Mouse (Mus musculus): ENCODE data around the gene Ube2e1. TPM values are rescaled to one million over a fixed set of nuclear protein-coding genes. Genes with fewer than 3 reads are reported as not detected.

Ube2e1 gene
- total RNA-seq (2017): 27.6 and 44.5 TPM in 2 replicates

DNA sequence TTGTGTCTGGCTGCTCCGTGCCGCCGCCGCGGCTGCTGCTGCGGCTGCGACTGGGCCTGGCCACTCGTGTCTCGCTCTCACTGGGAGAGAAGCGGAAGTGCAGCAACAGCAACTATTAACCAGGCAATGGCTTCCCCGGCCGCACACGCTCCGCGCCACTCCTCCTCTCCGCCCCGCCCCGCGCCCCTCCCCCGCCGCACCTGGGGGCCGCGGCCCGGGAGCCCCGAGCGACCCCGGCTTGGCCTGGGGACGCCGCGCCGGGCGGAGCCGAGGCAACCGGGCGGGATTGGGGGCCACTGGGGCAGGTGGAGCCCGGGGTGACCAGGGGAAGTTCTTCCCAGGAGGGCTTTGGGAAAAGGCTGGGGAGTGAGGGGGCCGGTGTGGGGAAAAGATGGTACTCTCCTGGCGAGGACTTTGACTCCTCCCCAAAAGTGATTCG, at the start of gene Ube2e1:
Gene Ube2e1 (minus strand): TSS at position 167 of the 439 bp plus-strand sequence.
- peak; percentile 95 for ATAC-seq (ENCODE audit: extremely low read depth, insufficient number of reproducible peaks, low FRiP score, poor library complexity, severe bottlenecking)

DNA sequence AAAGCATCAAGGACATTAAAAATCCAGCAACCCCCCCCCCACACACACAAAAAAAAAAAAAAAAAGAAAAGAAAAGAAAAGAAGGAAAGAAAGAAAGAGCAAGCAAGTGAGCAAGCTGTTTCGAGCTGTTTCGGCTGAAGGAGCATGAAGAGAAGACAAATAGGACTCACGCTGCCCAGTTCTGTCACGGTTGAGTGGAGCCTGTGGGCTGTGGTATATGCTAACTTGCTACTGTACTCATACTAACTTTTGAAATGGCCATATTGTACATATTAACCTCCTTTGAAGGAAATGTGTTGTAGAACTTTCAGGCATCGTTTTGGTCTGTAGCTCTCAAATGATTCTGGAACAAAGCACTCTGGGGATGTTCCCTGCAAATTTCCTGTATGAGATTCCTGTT, 48.2 kb upstream of the Ube2e1 start:
- ATAC-seq (ENCODE audit: extremely low read depth, insufficient number of reproducible peaks, low FRiP score, poor library complexity, severe bottlenecking): no peak

DNA sequence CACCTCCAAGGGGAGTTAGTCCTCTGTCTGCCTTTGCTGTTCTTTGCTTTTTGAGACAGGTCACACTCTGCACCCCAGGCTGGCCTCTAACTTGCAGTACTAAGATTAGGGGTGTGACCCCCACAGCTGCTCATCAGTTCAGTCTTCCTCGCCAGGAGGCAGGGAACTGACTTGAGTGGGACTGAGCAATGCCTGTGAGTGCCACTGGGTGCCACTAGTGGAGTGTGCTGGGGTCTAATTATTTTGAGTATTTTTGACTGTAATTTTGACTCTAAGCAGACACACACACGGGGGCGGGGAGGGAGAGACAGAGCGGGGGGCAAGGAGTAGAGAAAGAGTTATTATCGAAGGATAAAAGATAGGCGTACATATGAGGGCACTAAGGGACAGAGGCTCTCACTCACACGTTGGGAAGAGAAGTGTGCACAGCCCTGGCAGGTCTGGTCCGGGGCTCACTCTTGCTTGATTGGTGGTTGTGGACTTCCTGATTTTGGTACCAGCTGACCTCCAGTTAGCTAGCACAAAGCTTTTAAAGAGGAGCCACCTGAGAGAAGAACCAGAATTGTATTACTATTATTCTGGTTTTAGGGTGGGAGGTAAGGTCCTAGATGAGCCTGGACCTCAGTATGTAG, 46.4 kb upstream of the Ube2e1 start:
- ATAC-seq (ENCODE audit: extremely low read depth, insufficient number of reproducible peaks, low FRiP score, poor library complexity, severe bottlenecking): no peak

DNA sequence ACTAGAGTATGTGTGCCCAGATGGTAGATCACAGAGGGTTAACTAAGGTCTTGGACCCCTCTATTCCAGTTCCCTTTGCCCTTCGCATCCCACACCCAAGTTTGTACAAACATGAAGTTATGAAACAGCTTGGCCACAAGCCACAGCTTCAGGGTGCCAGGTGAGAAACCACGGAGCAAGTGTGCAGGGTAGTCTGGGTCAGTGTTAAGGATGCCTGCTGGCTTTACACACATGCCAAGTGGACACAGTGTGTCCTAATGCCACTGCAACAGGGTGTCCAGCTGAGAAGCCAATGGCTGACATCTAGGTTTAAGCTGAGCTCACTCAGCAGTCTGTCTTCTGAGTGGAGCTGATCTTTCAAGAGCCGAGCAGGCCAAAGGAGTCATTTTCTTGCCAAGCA, 44.5 kb upstream of the Ube2e1 start:
- ATAC-seq (ENCODE audit: extremely low read depth, insufficient number of reproducible peaks, low FRiP score, poor library complexity, severe bottlenecking): no peak

DNA sequence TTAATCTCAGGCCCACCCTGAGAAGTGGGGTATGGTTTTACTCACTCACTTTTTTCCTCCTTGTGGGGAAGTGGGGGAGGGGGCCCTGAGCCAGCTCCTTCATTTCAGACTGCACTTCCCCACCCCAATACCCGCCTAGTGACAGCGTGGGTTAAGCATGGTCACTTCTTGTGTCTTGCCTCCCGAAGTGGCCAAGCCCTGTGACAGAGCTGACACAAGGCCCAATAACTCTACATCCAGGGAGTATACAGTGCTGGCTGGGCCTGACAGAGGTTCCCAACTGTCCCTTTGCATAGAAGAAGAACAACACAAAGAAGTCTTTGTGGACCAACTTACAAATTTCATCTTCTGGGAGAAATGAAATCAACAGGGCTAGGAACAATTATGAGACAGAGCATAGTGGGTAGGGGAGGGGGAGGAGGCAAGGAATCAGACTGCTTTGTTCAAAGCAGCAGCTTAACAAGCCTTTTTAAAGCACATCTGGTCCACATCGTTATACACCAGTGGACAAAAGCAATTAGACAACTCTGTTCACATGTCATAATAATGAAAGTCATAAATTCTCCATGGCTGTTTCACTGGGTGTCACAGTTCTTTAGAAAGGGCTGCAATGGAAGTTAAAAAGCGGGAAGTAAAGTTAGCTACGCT, 42.2 kb upstream of the Ube2e1 start:
- no peak for ATAC-seq (ENCODE audit: extremely low read depth, insufficient number of reproducible peaks, low FRiP score, poor library complexity, severe bottlenecking)

DNA sequence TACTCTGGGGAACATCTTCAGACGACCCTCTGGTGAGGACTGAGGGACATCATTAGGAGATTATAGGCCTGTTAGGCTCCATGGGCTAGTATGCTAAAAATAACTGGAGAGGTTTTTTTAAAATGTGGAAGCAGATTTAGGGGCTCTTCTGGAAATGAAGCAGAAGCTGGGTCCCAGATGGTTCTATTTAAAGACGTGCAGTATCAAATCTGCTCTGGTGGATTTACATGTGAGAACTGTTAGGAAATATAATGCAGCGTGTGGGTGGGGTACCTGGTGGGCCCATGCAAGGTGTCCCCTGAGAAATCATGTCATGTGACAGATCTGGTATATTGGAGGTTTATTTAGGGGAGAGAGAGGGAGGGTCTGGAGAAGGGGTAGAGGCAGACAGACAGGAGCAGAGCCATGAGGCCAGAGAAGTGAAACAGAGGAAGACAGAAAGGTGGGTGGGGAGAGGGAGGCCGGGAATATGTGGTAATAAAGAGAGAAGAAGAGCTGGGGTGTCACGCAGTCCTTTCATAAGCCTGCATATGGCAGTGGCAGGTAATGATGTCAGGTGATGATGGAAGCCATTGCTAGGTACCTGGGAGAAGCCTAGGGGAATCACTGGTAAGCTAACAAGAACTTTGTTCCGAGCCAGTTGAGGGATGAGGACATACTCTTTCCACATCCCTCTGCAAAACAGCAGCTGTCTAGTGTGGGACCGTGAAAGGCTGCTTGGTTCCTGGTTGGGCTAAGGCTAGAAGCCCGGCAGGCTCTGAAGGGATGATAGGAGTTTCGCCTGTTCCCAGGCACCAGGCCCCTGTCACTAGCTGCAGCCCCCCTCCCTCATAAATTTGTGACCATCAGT, 41.3 kb upstream of the Ube2e1 start:
- ATAC-seq (ENCODE audit: extremely low read depth, insufficient number of reproducible peaks, low FRiP score, poor library complexity, severe bottlenecking): no peak

DNA sequence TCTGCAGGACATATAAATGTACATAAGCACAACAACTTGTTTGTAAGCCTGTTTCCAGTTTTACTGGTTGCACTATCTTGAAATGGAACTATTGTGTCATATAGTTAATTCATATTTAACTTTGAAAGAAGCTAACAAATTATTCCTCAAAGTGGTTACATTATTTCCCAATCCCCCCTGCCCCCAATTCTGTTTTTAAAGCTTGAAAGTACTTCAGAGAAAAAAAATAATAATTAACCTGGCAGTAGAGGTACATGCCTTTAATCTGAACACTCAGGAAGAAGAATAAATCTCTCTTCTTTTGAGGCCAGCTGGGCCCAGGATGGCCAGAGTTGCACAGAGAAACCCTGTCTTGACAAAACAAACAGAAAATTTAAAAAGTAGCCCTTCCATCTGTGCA, 37.4 kb upstream of the Ube2e1 start:
- no peak for ATAC-seq (ENCODE audit: extremely low read depth, insufficient number of reproducible peaks, low FRiP score, poor library complexity, severe bottlenecking)

DNA sequence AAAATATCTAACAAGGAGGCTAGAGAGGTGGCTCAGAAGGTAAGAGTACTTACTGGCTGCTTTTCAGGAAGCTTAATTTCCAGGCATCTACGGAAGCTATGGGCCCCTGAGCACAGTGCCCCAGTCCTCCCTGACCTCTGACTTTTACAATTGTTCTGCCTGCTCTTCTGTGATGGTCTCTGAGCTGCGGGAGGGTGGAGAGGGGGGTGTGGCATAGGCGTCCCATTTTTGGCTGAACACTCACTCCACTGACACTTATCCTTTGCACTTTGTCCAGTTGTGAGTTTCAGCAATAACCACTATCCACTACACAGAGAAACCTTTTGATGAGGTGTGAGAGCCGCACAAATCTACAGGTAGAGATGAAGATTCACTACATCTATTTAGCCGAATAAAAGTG, 35.4 kb upstream of the Ube2e1 start:
- no peak for ATAC-seq (ENCODE audit: extremely low read depth, insufficient number of reproducible peaks, low FRiP score, poor library complexity, severe bottlenecking)

DNA sequence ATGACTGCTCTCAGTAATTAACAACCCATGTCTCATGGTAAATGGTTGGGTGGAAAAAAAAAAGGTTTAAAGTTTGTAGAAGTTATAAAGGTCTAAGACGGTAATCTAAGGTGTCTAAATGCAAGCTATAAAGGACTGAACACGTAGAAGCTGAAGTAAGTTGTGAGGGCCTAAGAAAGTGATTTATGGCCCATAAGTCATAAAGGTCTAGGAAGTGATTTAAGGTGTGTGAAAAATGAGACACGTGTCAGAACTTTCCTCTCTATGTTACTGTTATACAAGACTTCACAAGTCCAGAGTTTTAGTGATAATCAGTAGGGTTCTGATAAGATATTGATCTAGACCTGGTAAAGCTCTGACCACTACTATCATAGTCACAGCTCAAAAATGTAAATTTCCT, 32.7 kb upstream of the Ube2e1 start:
- no peak for ATAC-seq (ENCODE audit: extremely low read depth, insufficient number of reproducible peaks, low FRiP score, poor library complexity, severe bottlenecking)

DNA sequence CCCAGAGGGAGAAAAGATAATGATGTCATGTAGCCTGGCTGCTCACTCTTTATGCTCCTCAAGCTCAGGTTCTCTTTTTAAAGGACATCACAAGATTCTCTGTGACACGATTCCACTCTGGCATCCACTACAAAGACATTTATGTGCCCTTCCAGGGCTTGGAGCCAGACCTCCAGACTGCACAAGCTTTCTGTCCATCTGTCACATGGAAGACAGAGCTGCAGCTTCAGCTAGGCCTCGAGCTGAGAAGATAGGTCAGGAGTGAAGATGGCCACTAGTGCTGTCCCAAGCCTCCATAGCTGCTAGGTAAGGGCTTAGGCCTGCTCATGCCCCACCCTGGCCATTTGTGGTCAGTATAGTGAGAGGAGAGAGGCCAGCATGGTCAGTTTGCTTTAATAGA, 24.8 kb upstream of the Ube2e1 start:
- no peak for ATAC-seq (ENCODE audit: extremely low read depth, insufficient number of reproducible peaks, low FRiP score, poor library complexity, severe bottlenecking)

DNA sequence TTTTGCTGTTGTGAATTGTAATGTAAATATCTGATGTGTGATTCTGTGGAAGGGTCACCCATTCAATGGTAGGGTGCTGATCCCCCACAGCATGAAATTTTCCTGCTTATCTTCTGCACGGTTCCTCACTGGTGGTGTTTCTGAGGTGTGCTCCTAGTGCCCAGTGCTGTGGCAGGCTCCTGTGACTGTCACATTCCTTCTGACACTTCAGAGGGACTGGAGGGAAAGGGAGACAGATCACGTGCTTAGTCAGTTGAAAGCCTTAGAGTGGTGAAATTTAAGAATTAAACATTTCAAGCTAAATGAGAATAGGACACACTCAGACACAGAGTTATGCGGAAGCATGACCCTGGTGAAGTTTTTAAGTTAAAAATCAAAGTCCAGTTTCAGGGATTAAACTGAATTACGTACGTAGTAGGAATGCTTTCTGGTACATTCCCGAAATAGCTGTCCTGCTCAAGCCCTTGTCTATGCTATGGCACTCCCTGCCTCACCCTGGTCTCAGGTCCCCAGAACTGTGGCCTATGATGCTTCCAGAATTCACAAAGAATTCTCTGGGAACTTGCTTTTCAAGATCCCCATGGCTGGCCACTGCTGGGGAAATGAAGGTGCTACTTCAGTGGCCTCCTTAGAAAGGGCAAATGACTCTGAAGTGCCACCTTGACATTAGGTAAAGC, 24.0 kb upstream of the Ube2e1 start:
- ATAC-seq (ENCODE audit: extremely low read depth, insufficient number of reproducible peaks, low FRiP score, poor library complexity, severe bottlenecking): no peak

DNA sequence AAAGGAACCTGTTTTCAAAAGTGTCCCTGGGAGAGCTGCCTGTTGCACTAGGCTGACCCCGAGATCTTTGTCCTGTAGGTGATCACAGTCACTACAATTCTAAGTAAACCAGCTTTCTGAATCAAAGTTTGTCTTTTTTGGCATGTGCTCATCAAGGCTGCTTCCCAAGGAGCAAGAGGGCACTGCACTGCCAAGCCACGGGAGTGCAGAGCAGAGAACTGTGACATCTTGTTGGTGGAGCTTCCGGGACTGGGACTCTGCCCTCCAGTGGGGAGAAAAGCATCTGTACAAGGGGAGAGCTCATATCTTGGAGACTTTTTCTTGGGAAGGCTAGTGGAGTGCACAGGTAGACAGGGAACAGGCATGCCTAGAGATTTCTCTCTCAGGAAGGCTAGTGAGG, 21.9 kb upstream of the Ube2e1 start:
- ATAC-seq (ENCODE audit: extremely low read depth, insufficient number of reproducible peaks, low FRiP score, poor library complexity, severe bottlenecking): no peak

DNA sequence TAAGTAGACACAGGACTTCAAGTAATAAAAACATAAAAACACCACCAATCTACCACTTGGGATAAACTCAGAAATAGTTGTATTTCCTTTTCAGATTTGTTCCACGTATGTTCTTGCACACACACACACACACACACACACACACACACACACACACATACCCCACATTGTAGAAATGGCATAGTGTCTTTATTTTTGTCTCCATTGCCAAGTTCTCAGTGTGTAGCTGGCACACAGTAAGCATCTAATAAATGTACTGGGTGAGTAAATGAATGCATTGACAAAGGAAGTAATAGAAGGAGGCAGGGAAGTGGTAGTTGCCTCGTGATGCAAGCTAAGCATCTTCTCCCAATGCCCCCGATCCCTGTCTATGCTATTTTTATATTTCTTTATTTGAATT, 21.3 kb upstream of the Ube2e1 start:
- ATAC-seq (ENCODE audit: extremely low read depth, insufficient number of reproducible peaks, low FRiP score, poor library complexity, severe bottlenecking): no peak

DNA sequence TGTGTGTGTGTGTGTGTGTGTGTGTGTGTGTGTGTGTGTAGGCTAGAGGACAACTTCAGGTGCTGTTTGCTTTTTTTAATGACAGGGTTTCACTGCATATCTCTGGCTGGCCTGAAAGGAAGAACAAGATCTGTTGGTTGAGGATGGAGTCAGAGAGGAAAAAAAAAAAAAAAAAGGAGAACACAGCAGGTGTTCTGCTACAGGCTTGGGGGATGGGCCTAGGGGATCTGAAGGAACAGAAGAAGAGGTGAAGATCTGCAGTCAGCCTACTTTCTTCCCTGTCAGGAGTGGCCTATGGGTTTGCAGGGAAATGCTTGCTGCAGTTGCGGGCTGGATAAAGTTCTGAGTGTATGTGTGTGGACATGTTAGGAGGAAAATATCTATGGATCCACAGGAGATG, 19.0 kb upstream of the Ube2e1 start:
- no peak for ATAC-seq (ENCODE audit: extremely low read depth, insufficient number of reproducible peaks, low FRiP score, poor library complexity, severe bottlenecking)

DNA sequence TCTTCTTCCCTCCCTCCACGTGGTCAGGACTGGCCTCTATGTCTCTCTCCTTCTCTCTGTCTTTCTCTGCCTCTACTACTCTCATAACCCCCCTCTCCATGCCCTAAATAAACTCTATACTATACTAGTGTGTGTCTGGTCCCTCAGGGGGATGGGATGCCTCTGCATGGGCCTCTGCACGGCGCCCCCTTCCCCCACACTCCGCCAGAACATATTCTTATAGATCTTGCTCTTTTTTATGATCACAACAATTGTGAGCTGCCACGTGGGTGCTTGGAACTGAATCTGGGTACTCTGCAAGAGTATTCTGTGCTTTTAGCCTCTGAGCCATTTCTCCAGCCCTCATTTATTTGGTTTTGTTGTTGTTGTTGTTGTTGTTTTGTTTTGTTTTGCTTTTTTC, 18.2 kb upstream of the Ube2e1 start:
- no peak for ATAC-seq (ENCODE audit: extremely low read depth, insufficient number of reproducible peaks, low FRiP score, poor library complexity, severe bottlenecking)

DNA sequence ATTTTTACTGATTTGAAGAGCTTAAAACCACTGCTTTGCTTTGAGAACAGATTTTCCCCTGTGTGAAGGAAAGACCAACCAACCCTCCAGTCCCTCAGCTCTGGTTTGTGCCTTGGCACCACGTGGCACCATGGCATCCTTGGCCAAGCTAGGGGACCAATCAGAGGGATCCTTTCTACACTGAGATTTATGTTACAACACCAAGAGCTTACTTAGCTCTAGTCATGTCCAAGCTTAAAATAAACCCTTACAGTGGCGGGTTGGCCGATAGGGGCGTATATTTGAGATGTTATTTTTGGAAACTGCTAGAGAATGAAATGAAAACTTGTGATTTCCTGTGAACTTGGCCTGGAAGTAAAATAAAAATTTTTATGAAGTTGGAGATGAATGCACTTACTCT, 11.9 kb upstream of the Ube2e1 start:
- no peak for ATAC-seq (ENCODE audit: extremely low read depth, insufficient number of reproducible peaks, low FRiP score, poor library complexity, severe bottlenecking)

DNA sequence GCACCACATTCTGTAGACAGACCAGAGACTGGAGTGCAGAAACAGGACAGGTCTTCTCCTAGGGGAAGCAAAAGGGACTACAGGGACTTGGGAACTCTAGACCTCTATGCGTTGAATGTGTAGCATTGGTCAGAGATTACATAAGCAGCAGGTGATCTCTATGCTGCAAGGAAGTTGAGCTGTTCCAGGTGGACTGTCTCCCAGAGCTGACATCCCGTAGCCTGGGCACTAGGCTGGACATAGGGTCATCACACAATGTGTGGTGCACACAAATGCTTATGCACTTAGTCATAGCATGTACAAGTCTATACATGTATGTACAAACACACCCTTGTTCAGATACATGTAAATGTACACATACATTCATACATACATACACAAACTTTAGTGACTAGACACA, 11.1 kb upstream of the Ube2e1 start:
- ATAC-seq (ENCODE audit: extremely low read depth, insufficient number of reproducible peaks, low FRiP score, poor library complexity, severe bottlenecking): no peak

DNA sequence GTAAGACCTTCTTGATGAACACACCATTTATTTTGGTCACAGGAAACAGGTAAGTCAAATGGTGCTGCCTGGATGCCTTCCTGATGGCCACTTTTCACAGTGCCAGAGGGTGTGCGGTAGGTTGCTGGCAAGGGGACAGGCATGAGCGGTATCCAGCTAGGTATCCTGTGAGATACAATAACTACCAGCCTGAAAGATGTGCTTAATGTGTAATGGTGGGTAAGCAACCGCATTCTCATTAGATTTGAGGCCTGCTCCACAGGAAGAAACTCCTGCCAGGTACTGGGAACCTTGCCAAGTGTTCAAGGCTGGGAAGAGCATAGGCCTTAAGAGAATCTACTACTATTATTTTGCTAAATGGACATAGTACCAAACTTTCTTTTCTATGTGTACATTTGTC, 9.4 kb upstream of the Ube2e1 start:
- ATAC-seq (ENCODE audit: extremely low read depth, insufficient number of reproducible peaks, low FRiP score, poor library complexity, severe bottlenecking): no peak

DNA sequence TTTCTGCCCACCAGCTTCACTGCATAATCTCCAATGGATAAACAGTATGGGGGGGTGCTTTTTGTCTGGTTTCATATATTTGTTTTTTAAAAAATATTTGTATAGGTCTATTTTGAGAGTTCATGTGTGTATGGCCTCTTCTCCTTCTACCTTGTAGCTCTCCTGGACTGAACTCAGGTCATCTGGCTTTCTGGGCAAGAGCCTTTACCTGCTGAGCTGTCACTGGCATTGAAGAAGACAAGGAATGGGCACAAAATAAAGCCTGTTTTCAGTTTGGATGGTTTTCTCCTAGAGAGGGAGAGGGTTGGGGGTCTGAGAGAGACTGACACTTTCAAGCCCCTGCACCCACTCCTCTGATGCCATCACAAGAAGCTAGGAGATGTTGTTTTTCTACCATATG, 4.4 kb upstream of the Ube2e1 start:
- no peak for ATAC-seq (ENCODE audit: extremely low read depth, insufficient number of reproducible peaks, low FRiP score, poor library complexity, severe bottlenecking)

Data from neutrophil, adult 5-6 weeks (primary cell).